Mouse (Mus musculus) left cerebral cortex, postnatal 25 days (tissue): ENCODE data around the gene Clca4b. TPM values are rescaled to one million over a fixed set of nuclear protein-coding genes. Genes with fewer than 3 reads are reported as not detected.

ENCODE experiments used
- total RNA-seq, 2 experiments: library from RNA; stranded (reverse); gene quantifications; 2 replicates each; pipeline ENCODE4 v1.2.3; 2021

Clca4b gene
- total RNA-seq, 2 experiments from 2014 or later: not detected

Other genes starting within 250 kb of the Clca4b start
- gene Sh3glb1, start 212.2 kb downstream of the Clca4b start, total RNA-seq: 10 to 100 TPM; 65.1 to 68.2 TPM
- gene Clca3a1, start 171.6 kb downstream of the Clca4b start, total RNA-seq: under 1 TPM; 0.18 to 0.28 TPM
- under 1 TPM; 0.30 to 0.62 TPM for gene Clca3a2, start 113.0 kb downstream of the Clca4b start, total RNA-seq
- gene Clca3b, start 83.2 kb downstream of the Clca4b start, total RNA-seq: not detected
- not detected for gene Clca4a, start 42.5 kb upstream of the Clca4b start, total RNA-seq
- gene Clca1, start 100.2 kb upstream of the Clca4b start, total RNA-seq: not detected
- gene Clca2, start 166.9 kb upstream of the Clca4b start, total RNA-seq: not detected
- 10 to 100 TPM; 24.4 to 25.5 TPM for gene Odf2l, start 186.1 kb upstream of the Clca4b start, total RNA-seq